Mouse (Mus musculus) thymus, adult 18-20 months (tissue): ENCODE measurements around the gene Upp2.

ENCODE experiments used
- DNase-seq, 2 experiments: peaks; one replicate each; pipeline ENCODE4 v3.0.0; 2022; ENCODE audit warnings: mixed read lengths in 2 of 2

Upp2 gene

GRCm38 (mm10) chr2:58625681-58626080 lies 58.6 kb downstream of the Upp2 start:
- no peak for DNase-seq

- DNase-seq: no peak
Observed at GRCm38 (mm10) chr2:58626136-58626769, 59.2 kb downstream of the Upp2 start.

DNA sequence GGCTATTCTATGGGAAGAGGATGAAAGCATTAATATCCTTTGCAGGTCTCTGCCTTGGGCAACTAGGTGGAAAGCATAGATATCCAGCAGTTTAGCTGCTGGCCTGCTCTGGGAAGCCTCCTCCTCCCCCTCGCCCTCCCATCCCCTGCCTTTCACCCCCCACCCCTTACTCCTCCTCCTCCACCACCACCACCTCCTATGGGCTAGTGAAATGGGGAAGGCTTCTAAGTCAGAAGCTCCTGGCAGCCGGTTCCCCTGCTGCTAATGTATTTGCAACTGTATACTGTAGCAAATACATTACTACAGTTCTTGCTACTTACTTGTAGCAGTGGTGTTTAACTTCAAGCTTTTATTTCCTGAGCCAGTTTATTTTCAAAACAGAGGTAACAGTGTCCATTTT lies 60.9 kb downstream of the Upp2 start:
- DNase-seq: no peak

DNA sequence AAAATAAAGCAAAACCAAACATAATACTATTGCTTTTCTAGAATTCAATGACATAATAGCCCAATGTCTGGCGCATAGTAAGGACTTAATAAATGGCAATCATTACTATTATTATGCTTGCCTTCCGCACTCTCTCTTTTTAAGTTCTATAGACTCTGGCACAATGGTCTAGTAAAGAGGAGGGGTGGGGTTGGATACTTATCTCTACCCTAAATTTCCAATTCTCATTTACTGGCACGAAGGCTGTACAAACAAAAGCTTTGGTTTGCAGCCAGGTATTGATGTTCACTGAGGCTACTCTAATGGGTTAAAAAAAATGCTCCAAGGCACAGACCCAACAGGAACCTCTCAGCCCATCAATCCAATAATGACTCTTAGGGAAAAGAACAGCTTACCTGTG lies 61.9 kb downstream of the Upp2 start:
- DNase-seq: no peak

DNA sequence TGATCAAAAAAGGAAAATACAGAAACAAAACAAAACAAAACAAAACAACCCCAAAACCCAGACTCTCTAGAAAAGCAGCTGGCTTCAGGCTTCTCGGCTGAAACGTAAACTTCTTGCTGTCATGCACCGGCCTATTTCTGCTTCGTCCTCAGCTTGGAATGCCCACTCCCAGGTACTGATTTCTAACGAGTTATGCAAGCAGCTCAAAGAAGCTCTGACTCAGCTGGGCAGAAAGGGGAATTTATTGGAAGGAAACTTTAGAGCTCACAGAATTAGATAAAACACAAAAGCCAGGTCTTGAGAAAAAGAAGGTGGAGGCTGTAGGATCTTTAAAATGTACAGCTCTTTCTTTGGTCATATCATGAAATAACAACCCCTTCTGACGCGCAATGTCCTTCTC lies 62.3 kb downstream of the Upp2 start:
- DNase-seq: no peak

GRCm38 (mm10) chr2:58633791-58634190 lies 66.7 kb downstream of the Upp2 start:
- no peak for DNase-seq

DNA sequence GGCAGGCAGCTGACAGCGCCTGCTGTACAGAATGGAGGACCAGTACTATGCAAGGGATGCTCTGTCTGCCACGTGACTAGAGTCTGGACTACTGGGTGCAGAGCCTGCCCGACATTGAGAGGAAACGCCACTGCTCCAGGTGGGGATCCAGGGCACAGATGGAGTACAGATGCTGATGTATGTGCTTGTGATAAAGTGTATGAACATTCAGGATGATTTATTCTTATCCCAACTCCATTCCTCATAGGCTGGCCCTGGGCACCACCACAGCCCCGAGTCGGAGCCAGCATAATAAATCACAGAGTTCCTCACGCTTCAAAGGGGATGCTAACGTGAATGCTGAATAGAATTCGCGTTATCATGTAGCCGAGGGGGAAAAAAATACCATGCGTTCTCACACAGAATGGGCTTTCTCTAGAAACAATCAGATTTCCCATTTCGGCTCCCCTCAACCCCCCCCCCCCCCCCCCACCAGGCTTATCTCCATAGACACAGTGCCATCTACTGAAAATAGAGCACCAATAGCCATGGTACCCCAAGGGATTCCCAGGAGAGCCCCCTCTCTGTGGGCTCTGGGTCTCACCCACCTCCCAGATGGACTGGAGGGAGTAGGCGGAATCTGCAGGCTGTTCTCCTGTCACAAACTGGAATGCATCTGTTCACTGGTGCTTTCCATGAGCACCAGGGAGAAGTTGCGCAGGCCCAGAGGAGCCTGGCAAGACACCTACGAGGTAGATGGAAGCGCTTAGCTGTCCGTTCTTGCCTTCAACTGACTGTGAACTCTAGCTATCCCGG lies 74.9 kb downstream of the Upp2 start:
- DNase-seq: no peak

GRCm38 (mm10) chr2:58645667-58646066 lies 78.6 kb downstream of the Upp2 start:
- no peak for DNase-seq

- DNase-seq: no peak
Observed at GRCm38 (mm10) chr2:58655169-58655568, 88.1 kb downstream of the Upp2 start.

DNA sequence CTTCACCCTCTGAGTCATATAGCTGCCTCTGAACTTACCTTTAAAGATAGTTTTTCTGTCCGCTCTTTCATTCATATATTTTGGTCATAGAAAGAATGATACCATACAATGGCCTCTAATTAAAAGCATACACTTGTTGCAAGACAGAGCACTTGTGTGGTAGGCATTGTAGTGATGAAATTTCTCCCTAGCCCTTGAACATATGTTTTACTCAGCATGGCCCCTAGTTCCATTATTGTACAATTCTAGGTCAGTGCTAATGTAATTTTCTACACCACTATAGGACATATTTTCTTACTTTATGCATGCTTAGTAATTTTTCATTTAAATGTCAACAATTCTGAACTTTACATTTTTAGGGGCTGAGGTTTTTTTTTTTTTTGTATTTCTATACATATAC lies 89.9 kb downstream of the Upp2 start:
- no peak for DNase-seq

- DNase-seq: no peak
Observed at GRCm38 (mm10) chr2:58657855-58658254, 90.8 kb downstream of the Upp2 start.

DNA sequence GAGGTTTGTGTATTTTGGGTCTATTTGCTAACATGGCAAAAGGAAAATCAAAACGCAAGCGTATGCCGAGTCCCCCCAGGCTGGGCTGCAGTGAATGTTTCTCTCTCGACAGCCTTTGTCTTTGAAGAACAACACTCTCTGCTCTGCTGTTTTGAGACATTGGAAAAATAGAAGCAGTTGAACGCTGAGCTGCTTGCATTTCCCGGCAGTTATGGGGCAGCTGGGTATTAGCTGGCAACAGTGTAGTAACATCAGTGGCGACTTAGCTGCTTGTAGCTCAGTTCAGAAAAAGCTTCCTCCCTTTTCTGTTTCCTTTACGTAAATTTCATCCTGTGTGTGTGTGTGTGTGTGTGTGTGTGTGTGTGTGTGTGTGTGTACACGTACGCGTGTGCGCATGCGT lies 93.5 kb downstream of the Upp2 start:
- DNase-seq: no peak

- no peak for DNase-seq
Observed at GRCm38 (mm10) chr2:58661116-58661515, 94.0 kb downstream of the Upp2 start.

DNA sequence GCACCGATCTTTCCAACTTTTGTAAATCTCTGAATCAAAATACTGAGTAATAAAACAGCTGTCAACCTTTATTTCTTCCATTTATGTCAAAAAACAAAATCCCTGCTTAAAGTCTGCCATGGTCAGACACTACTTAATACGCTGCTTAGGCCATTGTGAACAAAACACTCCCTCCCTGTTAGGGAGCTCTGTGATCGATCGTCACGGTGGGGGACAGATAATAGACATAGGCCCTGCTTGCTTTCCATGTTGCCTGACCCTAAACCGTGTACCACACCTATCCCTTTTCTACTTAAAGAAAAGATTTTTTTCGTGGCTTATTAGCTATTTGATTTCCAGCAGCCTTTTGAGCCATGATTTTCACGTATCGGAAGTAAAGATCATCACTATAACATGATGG lies 95.6 kb downstream of the Upp2 start:
- DNase-seq: no peak

DNA sequence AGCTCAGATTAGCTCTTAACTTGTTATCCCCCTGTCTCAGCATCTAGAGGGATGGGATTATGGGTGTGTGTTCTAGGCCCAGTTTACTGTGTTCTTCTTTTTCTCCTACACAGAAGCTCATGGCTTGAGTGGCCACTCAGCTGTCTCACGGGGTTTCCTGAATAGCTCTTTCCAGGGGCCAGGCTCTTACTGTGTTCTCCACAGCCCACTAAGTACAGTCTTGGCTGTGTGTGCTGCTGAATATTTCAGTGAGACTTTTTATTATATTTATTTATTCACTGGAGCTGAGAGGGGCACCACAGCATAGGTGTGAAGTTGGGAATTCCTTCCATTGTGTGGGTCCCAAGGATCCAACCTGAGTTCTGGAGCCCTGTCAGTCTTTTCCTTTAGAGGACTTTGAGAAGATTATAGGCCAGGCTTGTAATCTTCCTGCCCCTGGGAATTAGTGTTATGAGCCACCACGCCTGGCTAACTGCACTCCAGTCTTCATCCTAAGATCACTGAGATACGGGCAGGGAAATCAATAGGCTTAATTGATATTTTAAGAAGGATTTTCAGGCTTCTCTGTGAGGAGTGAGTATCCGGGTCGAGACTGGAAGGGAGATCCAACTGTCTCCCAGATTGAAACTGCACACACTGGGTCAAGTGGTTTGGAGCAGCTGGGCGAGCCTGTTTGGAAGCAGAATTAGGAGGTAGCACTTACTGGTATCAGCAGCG lies 96.5 kb downstream of the Upp2 start:
- DNase-seq: no peak

- DNase-seq: peak; percentile 10
Observed at GRCm38 (mm10) chr2:58665081-58665814, 98.2 kb downstream of the Upp2 start.

DNA sequence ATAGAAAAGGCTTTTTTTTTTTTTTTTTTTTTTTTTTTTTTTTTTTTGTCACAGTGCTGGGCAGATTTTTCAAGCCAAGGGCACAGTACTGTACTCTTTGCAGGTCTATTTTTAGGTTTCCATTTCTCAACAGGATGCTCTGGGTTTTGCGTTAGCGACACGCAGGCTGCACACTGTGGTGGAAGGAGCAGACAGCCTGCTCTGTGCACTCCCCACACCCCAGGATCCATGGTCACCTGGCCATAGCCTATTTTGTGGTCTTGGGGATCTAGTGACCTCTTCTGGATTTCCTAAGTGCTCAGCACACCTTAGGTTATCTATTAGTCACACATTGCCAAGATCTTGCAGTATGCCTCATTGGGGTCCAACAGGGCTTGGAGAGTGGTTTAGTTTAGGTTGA lies 100.2 kb downstream of the Upp2 start:
- DNase-seq: no peak

DNA sequence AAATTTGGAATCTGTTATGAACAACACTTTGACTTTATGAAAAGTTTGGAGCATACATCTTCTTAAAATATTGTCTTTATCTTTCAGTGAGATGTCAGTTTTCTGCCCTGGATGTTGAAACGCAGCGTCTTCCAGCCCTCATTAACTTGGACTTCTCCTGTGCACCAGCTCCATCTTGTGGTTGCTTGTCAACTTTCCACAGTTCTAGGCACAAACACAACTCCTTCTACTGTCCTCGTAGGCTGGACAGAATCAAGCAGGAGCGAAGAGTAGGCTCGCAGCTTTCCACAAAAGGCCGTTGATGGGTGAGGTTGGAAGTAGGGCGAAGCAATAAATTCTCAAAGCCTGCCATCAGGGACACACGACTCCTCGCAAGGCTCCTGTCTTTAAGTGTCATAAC lies 100.9 kb downstream of the Upp2 start:
- DNase-seq: no peak

GRCm38 (mm10) chr2:58669114-58669513 lies 102.0 kb downstream of the Upp2 start:
- no peak for DNase-seq

GRCm38 (mm10) chr2:58672520-58672919 lies 105.4 kb downstream of the Upp2 start:
- DNase-seq: no peak

DNA sequence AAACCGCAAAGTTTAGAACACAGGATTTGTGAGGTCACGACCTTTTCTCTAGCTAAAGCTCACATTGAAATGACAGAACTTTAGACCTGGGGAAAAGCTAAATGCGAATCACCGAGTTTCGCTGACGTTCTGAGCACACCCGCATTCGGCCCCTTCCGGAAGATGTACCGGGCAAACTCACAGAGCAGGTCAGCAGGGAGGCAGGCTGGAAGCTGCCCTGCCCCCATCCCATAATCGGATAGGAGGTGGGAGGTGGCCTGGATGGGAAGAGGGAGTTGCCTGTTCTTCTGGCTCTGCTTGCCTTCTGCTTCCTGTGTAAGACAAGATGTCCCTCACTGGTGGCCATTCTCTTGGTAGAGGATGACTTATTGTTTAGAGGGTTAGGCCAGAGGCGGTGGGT lies 112.9 kb downstream of the Upp2 start:
- DNase-seq: no peak

DNA sequence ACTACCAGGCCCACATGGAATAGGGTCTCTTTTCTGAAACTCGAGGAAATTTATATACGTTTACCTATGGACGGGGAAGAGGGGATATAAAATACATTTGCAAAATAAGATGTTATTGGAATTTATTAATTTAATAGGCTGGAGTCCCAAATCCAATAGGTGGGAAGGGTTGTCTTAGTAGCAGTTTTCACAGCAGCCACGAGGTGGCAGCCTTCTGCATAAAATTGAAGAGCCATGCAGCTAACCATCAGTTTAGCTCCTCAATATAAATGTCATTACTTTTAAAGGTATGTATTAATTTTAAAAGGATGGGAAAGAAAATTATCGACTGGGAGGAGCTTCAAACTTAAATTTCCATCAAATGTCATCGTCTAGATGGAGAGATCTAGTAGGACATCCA lies 113.7 kb downstream of the Upp2 start:
- no peak for DNase-seq

DNA sequence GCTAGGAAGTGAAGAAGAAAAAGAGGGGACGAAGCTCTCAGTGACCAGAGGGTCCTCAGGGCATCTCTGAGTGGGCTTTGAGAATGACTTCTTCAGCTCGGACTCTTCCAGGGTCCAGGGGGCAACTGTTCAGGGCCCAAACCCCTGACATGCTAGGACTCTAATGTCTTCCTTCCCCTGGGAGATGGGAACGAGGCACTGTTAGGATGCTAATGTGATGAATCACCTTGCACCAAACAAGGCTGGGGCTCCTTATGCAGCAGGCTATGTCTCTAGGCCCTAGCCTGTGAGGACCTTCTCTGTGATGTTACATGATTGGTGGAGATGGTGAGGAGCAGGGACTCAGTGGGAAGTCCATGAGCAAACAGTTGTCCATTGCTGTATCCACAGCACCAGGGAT lies 114.3 kb downstream of the Upp2 start:
- no peak for DNase-seq
